Mouse (Mus musculus): Measurements from ENCODE around the gene Ubap1l.

DNA sequence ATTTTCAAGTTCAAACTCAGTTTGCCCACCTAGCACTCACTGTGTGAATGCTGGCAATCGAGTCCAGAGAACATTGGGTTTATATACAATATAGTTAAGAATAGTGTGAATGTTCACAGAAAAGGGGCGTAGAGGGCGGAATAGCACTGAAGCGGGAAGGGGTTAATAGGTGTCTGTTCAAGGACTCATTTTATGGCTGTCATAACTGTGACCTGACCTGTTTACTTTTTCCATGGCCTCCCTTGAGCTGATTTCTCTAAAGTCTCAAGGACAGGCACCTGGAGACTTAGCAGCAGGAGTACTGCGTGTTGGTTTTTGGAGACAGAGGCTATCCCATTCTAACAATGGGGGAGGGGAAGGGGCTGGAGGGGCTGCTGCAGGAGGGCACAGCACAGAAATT is 26.9 kb upstream of the Ubap1l start:
- no peak for TF ChIP-seq CTCF (IDR thresholded peaks at IDR 0.05; ENCODE audit: low read depth)
- TF ChIP-seq EP300 (optimal IDR thresholded peaks at IDR 0.05) = no peak

All from stomach, postnatal 0 days (tissue).